Mouse (Mus musculus) heart, postnatal 25 days (tissue): ENCODE results near the gene Gm10197. TPM values are rescaled to one million over a fixed set of nuclear protein-coding genes. Genes with fewer than 3 reads are reported as not detected.

Experiments used
- DNase-seq: peaks from one replicate; pipeline ENCODE4 v3.0.0; 2022; ENCODE audit warnings: low spot score
- intact Hi-C: fragments of 180-260 bp; cut with DNase I; formaldehyde crosslinking; loops from one replicate; pipeline ENCODE4 v1.15.1; 2025
- total RNA-seq, 2 experiments: library from RNA; stranded (reverse); gene quantifications; 2 replicates each; pipeline ENCODE4 v1.2.3; 2021

The Gm10197 gene
- total RNA-seq, 2 experiments from 2014 or later = not detected

- DNase-seq = no peak
- intact Hi-C loops = no loop called here
Observed at GRCm38 (mm10) chr19:53324866-53325265, 46.7 kb downstream of the Gm10197 start.

DNA sequence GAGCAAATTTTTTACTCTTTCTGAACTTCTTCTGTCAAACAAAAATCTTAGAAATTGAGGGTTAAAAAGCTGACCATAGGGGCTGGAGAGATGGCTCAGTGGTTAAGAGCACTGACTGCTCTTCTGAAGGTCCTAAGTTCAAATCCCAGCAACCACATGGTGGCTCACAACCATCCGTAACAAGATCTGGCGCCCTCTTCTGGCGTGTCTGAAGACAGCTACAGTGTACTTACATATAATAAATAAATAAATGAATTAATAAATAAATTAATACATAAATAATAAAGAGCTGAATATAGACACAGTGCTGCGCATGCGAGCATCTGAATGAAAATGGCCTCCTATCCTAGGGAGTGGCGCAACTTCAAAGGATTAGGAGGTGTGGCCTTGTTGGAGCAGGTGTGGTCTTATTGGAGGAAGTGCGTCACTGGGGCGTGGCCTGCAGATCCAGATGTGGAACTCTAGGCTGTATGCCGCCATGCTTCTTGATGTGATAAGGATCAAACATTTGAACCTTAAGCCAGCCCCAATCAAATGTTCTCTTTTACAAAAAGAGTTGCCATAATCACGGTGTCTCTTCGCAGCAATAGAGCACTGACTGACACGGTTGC lies 49.0 kb downstream of the Gm10197 start:
- no peak for DNase-seq
- intact Hi-C loops = no loop called here

Other genes with a start within 250 kb of the Gm10197 start
- 10 to 100 TPM; 50.2 to 53.3 TPM for gene Add3, start 231.3 kb downstream of the Gm10197 start, total RNA-seq
- 10 to 100 TPM; 41.8 to 44.4 TPM for gene Mxi1, start 61.2 kb downstream of the Gm10197 start, total RNA-seq
- 10 to 100 TPM; 28.8 to 33.2 TPM for gene Smndc1, start 18.8 kb upstream of the Gm10197 start, total RNA-seq
- 1 to 10 TPM; 6.2 to 7.6 TPM for gene Dusp5, start 157.3 kb upstream of the Gm10197 start, total RNA-seq
- 10 to 100 TPM; 83.1 to 93.2 TPM for gene Nutf2-ps1, start 217.3 kb upstream of the Gm10197 start, total RNA-seq
- gene Smc3, start 228.6 kb upstream of the Gm10197 start, total RNA-seq = 10 to 100 TPM; 22.4 to 23.6 TPM